Mouse (Mus musculus) erythroid progenitor cell, adult 5-6 weeks (primary cell): Measurements from ENCODE around the gene Slc9a5. TPM values are rescaled to one million over a fixed set of nuclear protein-coding genes. Genes with fewer than 3 reads are reported as not detected.

Experiments
- ATAC-seq: replicated peaks from 2 replicates; pipeline ENCODE4 v1.8.0; 2016; ENCODE audit warnings: moderate number of reproducible peaks, mild to moderate bottlenecking, moderate TSS enrichment, inconsistent platforms; ENCODE audit not compliant: poor library complexity, low FRiP score, severe bottlenecking
- total RNA-seq, 2 experiments: library from RNA; stranded (forward) in 1 of 2; stranded (reverse) in 1 of 2; fragments of 150-400 nt in 1 of 2; fragments of 186-747, 209-891 nt in 1 of 2; gene quantifications; 2 replicates each; pipeline versions ENCODE4 v1.2.3 to v1.2.4; 2015 to 2017; ENCODE audit warnings: low replicate concordance in 2 of 2

Slc9a5 gene
- total RNA-seq, 2 experiments from 2014 or later = 2.9 TPM; not detected in 1

- ATAC-seq = peak; percentile 78
Observed at GRCm38 (mm10) chr8:105323183-105323582, 25.5 kb upstream of the Slc9a5 start.

- peak; percentile 16 for ATAC-seq
Observed at GRCm38 (mm10) chr8:105325641-105326093, 23.0 kb upstream of the Slc9a5 start.

GRCm38 (mm10) chr8:105326141-105326672, 22.4 kb upstream of the Slc9a5 start, which contains the start of the genes Lrrc29 and Tmem208:
Gene Lrrc29 (minus strand): TSS chr8:105326278.
Gene Tmem208 (plus strand): TSS chr8:105326354.
- peak; percentile 80 for ATAC-seq

- no peak for ATAC-seq
Observed at GRCm38 (mm10) chr8:105326968-105327367, 21.7 kb upstream of the Slc9a5 start.

GRCm38 (mm10) chr8:105330325-105330724, 18.3 kb upstream of the Slc9a5 start:
- ATAC-seq = no peak

- no peak for ATAC-seq
Observed at GRCm38 (mm10) chr8:105331469-105331868, 17.2 kb upstream of the Slc9a5 start.

GRCm38 (mm10) chr8:105331931-105332330, 16.7 kb upstream of the Slc9a5 start:
- ATAC-seq = no peak

- no peak for ATAC-seq
Observed at GRCm38 (mm10) chr8:105332523-105332922, 16.1 kb upstream of the Slc9a5 start.

- ATAC-seq = no peak
Observed at GRCm38 (mm10) chr8:105336373-105337130, 12.1 kb upstream of the Slc9a5 start.

- no peak for ATAC-seq
Observed at GRCm38 (mm10) chr8:105338992-105339391, 9.7 kb upstream of the Slc9a5 start.

- ATAC-seq = no peak
Observed at GRCm38 (mm10) chr8:105339886-105340635, 8.6 kb upstream of the Slc9a5 start.

GRCm38 (mm10) chr8:105341399-105341798, 7.2 kb upstream of the Slc9a5 start:
- ATAC-seq = no peak

GRCm38 (mm10) chr8:105342768-105343167, 5.9 kb upstream of the Slc9a5 start:
- ATAC-seq = no peak

- ATAC-seq = no peak
Observed at GRCm38 (mm10) chr8:105343791-105344574, 4.7 kb upstream of the Slc9a5 start.

GRCm38 (mm10) chr8:105345061-105345975, 3.3 kb upstream of the Slc9a5 start:
- no peak for ATAC-seq

GRCm38 (mm10) chr8:105346611-105347427, 1.8 kb upstream of the Slc9a5 start:
- 0 out of 2 replicates have a peak, but pooled peaks have one; percentile 1 for ATAC-seq

- peak; percentile 98 for ATAC-seq
Observed at GRCm38 (mm10) chr8:105347428-105348221, 1.0 kb upstream of the Slc9a5 start, which contains the start of gene Fhod1. Gene Fhod1 (minus strand): TSS chr8:105347953.
